Mouse (Mus musculus): ENCODE data around the gene Gse1. TPM values are rescaled to one million over a fixed set of nuclear protein-coding genes. Genes with fewer than 3 reads are reported as not detected.

Gse1 gene
- polyA plus RNA-seq, 1 experiment from 2014 or later, result 15.4 TPM

GRCm38 (mm10) chr8:120264944-120265453 lies 36.7 kb downstream of the Gse1 start:
- Histone ChIP-seq H3K9ac (no peak overlapping the region), H3K36me3 (no peaks in the 10 kb centered on the region)

GRCm38 (mm10) chr8:120265471-120265870 lies 37.2 kb downstream of the Gse1 start:
- H3K4me1 ChIP-seq (replicated peaks), result peaks cover 65% of the 10 kb centered on the region
- 22% methylated on average over 4 of the region's 4 CpGs for WGBS
- peak; percentile 11; the same call in 1 of the 2 replicates for ATAC-seq (ENCODE audit: low FRiP score, low read depth)
- no peak overlapping the region for H3K4me3 ChIP-seq
- H3K9me3 ChIP-seq, result no peaks in the 10 kb centered on the region
- no peaks in the 10 kb centered on the region for H3K36me3 ChIP-seq
- H3K4me2 ChIP-seq, result no peak overlapping the region
- H3K27ac ChIP-seq (replicated peaks), result peak overlapping the region; percentile 77
- 0 out of 2 replicates have a peak, but pooled peaks cover 3% of the 10 kb centered on the region for H3K27me3 ChIP-seq
- no peak overlapping the region for H3K9ac ChIP-seq

More at GRCm38 (mm10) chr8:120264944-120265453, 36.7 kb downstream of the Gse1 start:
- Histone ChIP-seq H3K27me3 (0 out of 2 replicates have a peak, but pooled peaks cover 3% of the 10 kb centered on the region), H3K4me2 (peak overlapping the region; percentile 41), H3K4me3 (no peak overlapping the region), H3K9me3 (no peaks in the 10 kb centered on the region), H3K27ac (replicated peaks) (peak overlapping the region; percentile 77), H3K4me1 (replicated peaks) (peaks cover 62% of the 10 kb centered on the region)
- WGBS, result 9% methylated on average over 16 of the region's 16 CpGs
- ATAC-seq (ENCODE audit: low FRiP score, low read depth), result peak; percentile 67

GRCm38 (mm10) chr8:120268541-120268980 lies 40.3 kb downstream of the Gse1 start:
- Histone ChIP-seq H3K9ac (no peak overlapping the region), H3K4me3 (no peak overlapping the region), H3K27ac (replicated peaks) (no peak overlapping the region), H3K36me3 (no peaks in the 10 kb centered on the region), H3K4me1 (replicated peaks) (peaks cover 60% of the 10 kb centered on the region), H3K9me3 (no peaks in the 10 kb centered on the region), H3K27me3 (no peaks in the 10 kb centered on the region), H3K4me2 (no peak overlapping the region)
- no peak for ATAC-seq (ENCODE audit: low FRiP score, low read depth)
- WGBS, result 52% methylated on average over 19 of the region's 19 CpGs

GRCm38 (mm10) chr8:120270449-120270848 lies 42.2 kb downstream of the Gse1 start:
- Histone ChIP-seq H3K4me2 (no peak overlapping the region), H3K4me1 (replicated peaks) (peaks cover 46% of the 10 kb centered on the region), H3K27me3 (no peaks in the 10 kb centered on the region), H3K4me3 (no peak overlapping the region), H3K27ac (replicated peaks) (no peak overlapping the region), H3K9me3 (no peaks in the 10 kb centered on the region), H3K36me3 (no peaks in the 10 kb centered on the region), H3K9ac (no peak overlapping the region)
- ATAC-seq (ENCODE audit: low FRiP score, low read depth), result peak; percentile 59
- 39% methylated on average over 13 of the region's 13 CpGs for WGBS

- no peaks in the 10 kb centered on the region for H3K9me3 ChIP-seq
- H3K27me3 ChIP-seq, result no peaks in the 10 kb centered on the region
- no peak overlapping the region for H3K4me2 ChIP-seq
- WGBS, result 83% methylated on average over 4 of the region's 4 CpGs
- no peak overlapping the region for H3K4me3 ChIP-seq
- H3K4me1 ChIP-seq (replicated peaks), result peaks cover 51% of the 10 kb centered on the region
- no peak for ATAC-seq (ENCODE audit: low FRiP score, low read depth)
- H3K9ac ChIP-seq, result no peak overlapping the region
- no peaks in the 10 kb centered on the region for H3K36me3 ChIP-seq
- H3K27ac ChIP-seq (replicated peaks), result no peak overlapping the region
These were observed 45.2 kb downstream of the Gse1 start for GRCm38 (mm10) chr8:120273430-120273829.

- H3K9ac ChIP-seq, result peak overlapping the region; percentile 18; the same call in 1 of the 2 replicates
- peak overlapping the region; percentile 29 for H3K4me3 ChIP-seq
- H3K4me2 ChIP-seq, result peak overlapping the region; percentile 64
- H3K36me3 ChIP-seq, result no peaks in the 10 kb centered on the region
- peak; percentile 56 for ATAC-seq (ENCODE audit: low FRiP score, low read depth)
- no peaks in the 10 kb centered on the region for H3K9me3 ChIP-seq
- no peaks in the 10 kb centered on the region for H3K27me3 ChIP-seq
- peak overlapping the region; percentile 52 for H3K27ac ChIP-seq (replicated peaks)
- 3% methylated on average over 49 of the region's 49 CpGs for WGBS
- peaks cover 32% of the 10 kb centered on the region for H3K4me1 ChIP-seq (replicated peaks)
These were observed 48.0 kb downstream of the Gse1 start for GRCm38 (mm10) chr8:120276051-120276890.

GRCm38 (mm10) chr8:120276891-120277426 lies 48.7 kb downstream of the Gse1 start:
- H3K4me3 ChIP-seq, result peak overlapping the region; percentile 29
- peak overlapping the region; percentile 64 for H3K4me2 ChIP-seq
- H3K9ac ChIP-seq, result peak overlapping the region; percentile 18; the same call in 1 of the 2 replicates
- no peaks in the 10 kb centered on the region for H3K27me3 ChIP-seq
- WGBS, result 16% methylated on average over 16 of the region's 16 CpGs
- no peaks in the 10 kb centered on the region for H3K36me3 ChIP-seq
- no peak; the same call in 1 of the 2 replicates for ATAC-seq (ENCODE audit: low FRiP score, low read depth)
- 0 out of 2 replicates have a peak overlapping the region, but pooled peaks have one; percentile 52 for H3K27ac ChIP-seq (replicated peaks)
- H3K4me1 ChIP-seq (replicated peaks), result peaks cover 32% of the 10 kb centered on the region
- no peaks in the 10 kb centered on the region for H3K9me3 ChIP-seq

GRCm38 (mm10) chr8:120278009-120278408 lies 49.8 kb downstream of the Gse1 start:
- no peak for ATAC-seq (ENCODE audit: low FRiP score, low read depth)
- peaks cover 41% of the 10 kb centered on the region for H3K4me1 ChIP-seq (replicated peaks)

GRCm38 (mm10) chr8:120279418-120279817 lies 51.2 kb downstream of the Gse1 start:
- 88% methylated on average over 8 of the region's 8 CpGs for WGBS
- H3K9me3 ChIP-seq, result no peaks in the 10 kb centered on the region
- H3K27ac ChIP-seq (replicated peaks), result no peak overlapping the region
- no peak for ATAC-seq (ENCODE audit: low FRiP score, low read depth)
- H3K9ac ChIP-seq, result no peak overlapping the region
- H3K4me2 ChIP-seq, result no peak overlapping the region
- 0 out of 2 replicates have a peak, but pooled peaks cover 3% of the 10 kb centered on the region for H3K27me3 ChIP-seq
- H3K36me3 ChIP-seq, result no peaks in the 10 kb centered on the region
- no peak overlapping the region for H3K4me3 ChIP-seq
- H3K4me1 ChIP-seq (replicated peaks), result peaks cover 55% of the 10 kb centered on the region

More at GRCm38 (mm10) chr8:120278009-120278408, 49.8 kb downstream of the Gse1 start:
- no peak overlapping the region for H3K4me3 ChIP-seq
- no peak overlapping the region for H3K27ac ChIP-seq (replicated peaks)
- no peak overlapping the region for H3K9ac ChIP-seq
- no peaks in the 10 kb centered on the region for H3K9me3 ChIP-seq
- WGBS, result 77% methylated on average over 14 of the region's 14 CpGs
- no peaks in the 10 kb centered on the region for H3K27me3 ChIP-seq
- no peaks in the 10 kb centered on the region for H3K36me3 ChIP-seq
- H3K4me2 ChIP-seq, result no peak overlapping the region

GRCm38 (mm10) chr8:120281487-120281886 lies 53.2 kb downstream of the Gse1 start:
- no peak overlapping the region for H3K27ac ChIP-seq (replicated peaks)
- H3K9ac ChIP-seq, result no peak overlapping the region
- no peaks in the 10 kb centered on the region for H3K9me3 ChIP-seq
- H3K4me1 ChIP-seq (replicated peaks), result peaks cover 60% of the 10 kb centered on the region
- H3K4me3 ChIP-seq, result no peak overlapping the region
- H3K36me3 ChIP-seq, result no peaks in the 10 kb centered on the region
- 0 out of 2 replicates have a peak, but pooled peaks cover 3% of the 10 kb centered on the region for H3K27me3 ChIP-seq
- 16% methylated on average over 4 of the region's 4 CpGs for WGBS
- H3K4me2 ChIP-seq, result no peak overlapping the region
- peak; percentile 59; the same call in 1 of the 2 replicates for ATAC-seq (ENCODE audit: low FRiP score, low read depth)

- Histone ChIP-seq H3K4me1 (replicated peaks) (peaks cover 52% of the 10 kb centered on the region), H3K9ac (no peak overlapping the region)
- WGBS, result 44% methylated on average over 5 of the region's 5 CpGs
These were observed 54.2 kb downstream of the Gse1 start for GRCm38 (mm10) chr8:120282465-120282864.

GRCm38 (mm10) chr8:120284265-120284664 lies 56.0 kb downstream of the Gse1 start:
- Histone ChIP-seq H3K27me3 (0 out of 2 replicates have a peak, but pooled peaks cover 3% of the 10 kb centered on the region), H3K27ac (replicated peaks) (0 out of 2 replicates have a peak overlapping the region, but pooled peaks have one; percentile 28), H3K4me1 (replicated peaks) (peaks cover 59% of the 10 kb centered on the region), H3K9me3 (no peaks in the 10 kb centered on the region), H3K36me3 (no peaks in the 10 kb centered on the region), H3K4me2 (no peak overlapping the region; the same call in 1 of the 2 replicates), H3K9ac (no peak overlapping the region), H3K4me3 (no peak overlapping the region)
- no peak for ATAC-seq (ENCODE audit: low FRiP score, low read depth)
- 24% methylated on average over 9 of the region's 9 CpGs for WGBS

More at GRCm38 (mm10) chr8:120282465-120282864, 54.2 kb downstream of the Gse1 start:
- no peak overlapping the region for H3K4me3 ChIP-seq
- H3K27me3 ChIP-seq, result 0 out of 2 replicates have a peak, but pooled peaks cover 3% of the 10 kb centered on the region
- H3K9me3 ChIP-seq, result no peaks in the 10 kb centered on the region
- no peak for ATAC-seq (ENCODE audit: low FRiP score, low read depth)
- no peak overlapping the region for H3K27ac ChIP-seq (replicated peaks)
- no peak overlapping the region for H3K4me2 ChIP-seq
- H3K36me3 ChIP-seq, result no peaks in the 10 kb centered on the region
